Mouse (Mus musculus) midbrain, embryonic 13.5 days (tissue): ENCODE data around the gene Prkg1. TPM values are rescaled to one million over a fixed set of nuclear protein-coding genes. Genes with fewer than 3 reads are reported as not detected.

ENCODE experiments used
- ATAC-seq: fragments of 200-750 bp; cut with Nextera tagmentation; 2 replicates; pipeline ENCODE4 v1.8.0; 2017; ENCODE audit warnings: mild to moderate bottlenecking, moderate TSS enrichment, moderate library complexity
- H3K27ac ChIP-seq: fragments of 300-500 bp; sonication (generic); 2 replicates; pipeline ENCODE4 v1.5.1; 2015; ENCODE audit warnings: inconsistent platforms, mild to moderate bottlenecking, moderate library complexity
- H3K27me3 ChIP-seq: fragments of 300-500 bp; sonication (generic); 2 replicates; pipeline ENCODE4 v1.6.1; 2015; ENCODE audit warnings: mild to moderate bottlenecking, inconsistent platforms
- H3K36me3 ChIP-seq: fragments of 300-500 bp; sonication (generic); 2 replicates; pipeline ENCODE4 v1.6.1; 2015; ENCODE audit warnings: mild to moderate bottlenecking, inconsistent platforms
- H3K4me1 ChIP-seq: fragments of 300-500 bp; sonication (generic); replicated peaks from 2 replicates; pipeline ENCODE4 v1.6.1; 2015; ENCODE audit warnings: inconsistent platforms
- H3K4me2 ChIP-seq: fragments of 300-500 bp; sonication (generic); replicated peaks from 2 replicates; pipeline ENCODE4 v1.6.1; 2015; ENCODE audit warnings: moderate library complexity, mild to moderate bottlenecking, inconsistent platforms
- H3K4me3 ChIP-seq: fragments of 300-500 bp; sonication (generic); replicated peaks from 2 replicates; pipeline ENCODE4 v1.5.1; 2015; ENCODE audit warnings: mild to moderate bottlenecking, inconsistent platforms
- H3K9ac ChIP-seq: fragments of 300-500 bp; sonication (generic); replicated peaks from 2 replicates; pipeline ENCODE4 v1.6.1; 2015; ENCODE audit warnings: mild to moderate bottlenecking, inconsistent platforms
- H3K9me3 ChIP-seq: fragments of 300-500 bp; sonication (generic); 2 replicates; pipeline ENCODE4 v1.6.1; 2016; ENCODE audit warnings: mild to moderate bottlenecking, inconsistent platforms
- WGBS: fragments of 180-500 bp; shearing (Covaris S2); methylation state at CpG from one replicate; pipeline ENCODE4 v1.1.7; 2015; 5-methylcytosine and 5-hydroxymethylcytosine counted together
- polyA plus RNA-seq: library from polyadenylated mRNA; unstranded; fragments of >200 nt; fragmentation: Nextera tagmentation; extraction: Ambion mirVana; gene quantifications from 2 replicates; pipeline ENCODE4 v1.2.1, GENCODE M21; 2015

Prkg1 gene
- polyA plus RNA-seq, 1 experiment from 2014 or later, result 3.7 TPM

GRCm38 (mm10) chr19:31040948-31041847, 723.6 kb downstream of the Prkg1 start:
- no peak overlapping the region for H3K4me2 ChIP-seq
- no peaks in the 10 kb centered on the region for H3K9me3 ChIP-seq
- no peak overlapping the region for H3K27ac ChIP-seq
- H3K4me1 ChIP-seq, result peaks cover 10% of the 10 kb centered on the region
- 56% methylated on average over 2 of the region's 2 CpGs for WGBS
- no peaks in the 10 kb centered on the region for H3K36me3 ChIP-seq
- H3K9ac ChIP-seq, result no peak overlapping the region
- H3K27me3 ChIP-seq, result no peaks in the 10 kb centered on the region
- peak; percentile 73; the same call in 1 of the 2 replicates for ATAC-seq
- H3K4me3 ChIP-seq, result no peak overlapping the region

GRCm38 (mm10) chr19:31038951-31039350, 725.9 kb downstream of the Prkg1 start:
- Histone ChIP-seq H3K9ac (no peak overlapping the region), H3K27me3 (no peaks in the 10 kb centered on the region), H3K4me1 (peaks cover 10% of the 10 kb centered on the region), H3K36me3 (no peaks in the 10 kb centered on the region), H3K27ac (no peak overlapping the region), H3K4me2 (no peak overlapping the region), H3K9me3 (no peaks in the 10 kb centered on the region), H3K4me3 (no peak overlapping the region)
- WGBS, result 68% methylated on average over 3 of the region's 3 CpGs
- no peak for ATAC-seq

GRCm38 (mm10) chr19:31031596-31031995, 733.2 kb downstream of the Prkg1 start:
- ATAC-seq, result no peak
- Histone ChIP-seq H3K27me3 (no peaks in the 10 kb centered on the region), H3K9ac (no peak overlapping the region), H3K36me3 (no peaks in the 10 kb centered on the region), H3K27ac (no peak overlapping the region), H3K4me3 (no peak overlapping the region), H3K4me1 (no peaks in the 10 kb centered on the region), H3K4me2 (no peak overlapping the region), H3K9me3 (no peaks in the 10 kb centered on the region)
- 63% methylated on average over 6 of the region's 6 CpGs for WGBS

GRCm38 (mm10) chr19:31026797-31027196, 738.0 kb downstream of the Prkg1 start:
- Histone ChIP-seq H3K4me3 (no peak overlapping the region), H3K4me1 (no peaks in the 10 kb centered on the region), H3K4me2 (no peak overlapping the region), H3K27me3 (no peaks in the 10 kb centered on the region), H3K27ac (no peak overlapping the region), H3K9ac (no peak overlapping the region), H3K9me3 (no peaks in the 10 kb centered on the region), H3K36me3 (no peaks in the 10 kb centered on the region)
- ATAC-seq, result no peak
- 80% methylated on average over 5 of the region's 5 CpGs for WGBS

GRCm38 (mm10) chr19:31011528-31012133, 753.2 kb downstream of the Prkg1 start:
- H3K4me1 ChIP-seq, result no peaks in the 10 kb centered on the region
- H3K36me3 ChIP-seq, result no peaks in the 10 kb centered on the region
- no peaks in the 10 kb centered on the region for H3K27me3 ChIP-seq
- no peak overlapping the region for H3K9ac ChIP-seq
- H3K27ac ChIP-seq, result no peak overlapping the region
- H3K4me3 ChIP-seq, result no peak overlapping the region
- no peak for ATAC-seq
- H3K4me2 ChIP-seq, result no peak overlapping the region
- no peaks in the 10 kb centered on the region for H3K9me3 ChIP-seq
- 80% methylated on average over 3 of the region's 3 CpGs for WGBS

GRCm38 (mm10) chr19:30998572-30998971, 766.3 kb downstream of the Prkg1 start:
- H3K9me3 ChIP-seq, result no peaks in the 10 kb centered on the region
- no peak overlapping the region for H3K4me3 ChIP-seq
- no peaks in the 10 kb centered on the region for H3K4me1 ChIP-seq
- ATAC-seq, result no peak
- no peaks in the 10 kb centered on the region for H3K36me3 ChIP-seq
- H3K4me2 ChIP-seq, result no peak overlapping the region
- no peak overlapping the region for H3K9ac ChIP-seq
- no peaks in the 10 kb centered on the region for H3K27me3 ChIP-seq
- 89% methylated on average over 2 of the region's 2 CpGs for WGBS
- H3K27ac ChIP-seq, result no peak overlapping the region

GRCm38 (mm10) chr19:30990390-30990789, 774.4 kb downstream of the Prkg1 start:
- Histone ChIP-seq H3K9me3 (no peaks in the 10 kb centered on the region), H3K27ac (no peak overlapping the region), H3K27me3 (no peaks in the 10 kb centered on the region), H3K4me3 (no peak overlapping the region), H3K36me3 (no peaks in the 10 kb centered on the region), H3K4me2 (no peak overlapping the region), H3K4me1 (no peaks in the 10 kb centered on the region), H3K9ac (no peak overlapping the region)
- peak; percentile 56; the same call in 1 of the 2 replicates for ATAC-seq
- 64% methylated on average over 4 of the region's 4 CpGs for WGBS

- H3K4me1 ChIP-seq, result no peaks in the 10 kb centered on the region
- no peak overlapping the region for H3K4me2 ChIP-seq
- H3K36me3 ChIP-seq, result no peaks in the 10 kb centered on the region
- no peak overlapping the region for H3K27ac ChIP-seq
- no peaks in the 10 kb centered on the region for H3K27me3 ChIP-seq
- WGBS, result 85% methylated on average over 4 of the region's 4 CpGs
- ATAC-seq, result no peak
- no peak overlapping the region for H3K4me3 ChIP-seq
- no peak overlapping the region for H3K9ac ChIP-seq
- H3K9me3 ChIP-seq, result no peaks in the 10 kb centered on the region
Observed at GRCm38 (mm10) chr19:30982436-30982835, 782.4 kb downstream of the Prkg1 start.

GRCm38 (mm10) chr19:30978096-30978495, 786.7 kb downstream of the Prkg1 start:
- 89% methylated on average over 4 of the region's 4 CpGs for WGBS
- Histone ChIP-seq H3K9me3 (no peaks in the 10 kb centered on the region), H3K27ac (no peak overlapping the region), H3K9ac (no peak overlapping the region), H3K4me1 (no peaks in the 10 kb centered on the region), H3K36me3 (no peaks in the 10 kb centered on the region), H3K4me2 (no peak overlapping the region), H3K4me3 (no peak overlapping the region), H3K27me3 (no peaks in the 10 kb centered on the region)
- ATAC-seq, result no peak

- H3K27me3 ChIP-seq, result no peaks in the 10 kb centered on the region
- no peak for ATAC-seq
- H3K4me2 ChIP-seq, result no peak overlapping the region
- no peaks in the 10 kb centered on the region for H3K36me3 ChIP-seq
- no peaks in the 10 kb centered on the region for H3K9me3 ChIP-seq
- H3K27ac ChIP-seq, result no peak overlapping the region
- no peak overlapping the region for H3K4me3 ChIP-seq
- 75% methylated on average over 3 of the region's 3 CpGs for WGBS
- H3K4me1 ChIP-seq, result no peaks in the 10 kb centered on the region
- no peak overlapping the region for H3K9ac ChIP-seq
Observed at GRCm38 (mm10) chr19:30950610-30951009, 814.2 kb downstream of the Prkg1 start.

- 53% methylated on average over 1 of the region's 1 CpGs for WGBS
- ATAC-seq, result no peak
- Histone ChIP-seq H3K36me3 (no peaks in the 10 kb centered on the region), H3K4me2 (no peak overlapping the region), H3K4me3 (no peak overlapping the region), H3K9ac (no peak overlapping the region), H3K4me1 (no peaks in the 10 kb centered on the region), H3K9me3 (no peaks in the 10 kb centered on the region), H3K27me3 (no peaks in the 10 kb centered on the region), H3K27ac (no peak overlapping the region)
Observed at GRCm38 (mm10) chr19:30948202-30948601, 816.6 kb downstream of the Prkg1 start.

- ATAC-seq, result peak; percentile 53
- Histone ChIP-seq H3K27ac (no peak overlapping the region), H3K4me2 (no peak overlapping the region), H3K36me3 (no peaks in the 10 kb centered on the region), H3K9ac (no peak overlapping the region), H3K4me1 (0 out of 2 replicates have a peak, but pooled peaks cover 5% of the 10 kb centered on the region), H3K4me3 (no peak overlapping the region), H3K9me3 (no peaks in the 10 kb centered on the region), H3K27me3 (no peaks in the 10 kb centered on the region)
- 63% methylated on average over 5 of the region's 5 CpGs for WGBS
Observed at GRCm38 (mm10) chr19:30942369-30942992, 822.4 kb downstream of the Prkg1 start.
